13 mouse cellular contexts compared by ENCODE assay signal in genomic region chr6:13636582-13636989, GRCm38 (mm10). TPM values are rescaled to one million over a fixed set of nuclear protein-coding genes. Genes with fewer than 3 reads are reported as not detected.
A peak's percentile ranks its signal among the peaks of the same experiment; 100 is the strongest.
DNase-seq lines count a peak whose midpoint lies in the region; ATAC-seq and TF ChIP-seq lines count a peak whose summit lies in the region.
"Had no signal": no experiment of that assay in that cellular context is flagged by ENCODE, and none has a peak within 500 bp of the region (broad histone marks: within the 10 kb centered on the region; RNA-seq: fewer than 3 reads in every experiment).

No protein-coding gene starts in this region.

- H3K4me2 ChIP-seq in intestine, embryonic 14.5 days (ENCODE audit: low read length): no peak overlapping the region
- H3K4me2 ChIP-seq in hindbrain, embryonic 16.5 days (ENCODE audit: low read length): no peak overlapping the region
- H3K4me2 ChIP-seq: embryonic facial prominence, embryonic 15.5 days had no signal

- no peak overlapping the region for H3K9ac ChIP-seq in intestine, embryonic 14.5 days (ENCODE audit: low read length)
- no peak overlapping the region for H3K9ac ChIP-seq in hindbrain, embryonic 16.5 days (ENCODE audit: low read depth, low read length)
- H3K9ac ChIP-seq: embryonic facial prominence, embryonic 15.5 days had no signal

- ATAC-seq in intestine, embryonic 14.5 days (replicated peaks; ENCODE audit: low FRiP score, low TSS enrichment, low read depth): peak; percentile 74
- no peak for ATAC-seq in hindbrain, embryonic 16.5 days
- ATAC-seq in granulocyte monocyte progenitor cell, adult 5-6 weeks (replicated peaks; ENCODE audit: poor library complexity, severe bottlenecking): no peak
- ATAC-seq: CD4-positive, CD25-positive, alpha-beta regulatory T cell, adult 4 months had no signal

- no peak overlapping the region for H3K4me3 ChIP-seq in intestine, embryonic 14.5 days (ENCODE audit: low read depth, low read length)
- H3K4me3 ChIP-seq in hindbrain, embryonic 16.5 days (ENCODE audit: low read length): no peak overlapping the region
- no peak overlapping the region for H3K4me3 ChIP-seq in kidney, adult 2 months (ENCODE audit: insufficient read depth, low read depth, low read length)
- H3K4me3 ChIP-seq: embryonic facial prominence, embryonic 15.5 days; megakaryocyte, embryonic 14.5 days had no signal

- TF ChIP-seq POLR2A in kidney, adult 2 months (IDR thresholded peaks at IDR 0.05; ENCODE audit: low read depth, low read length): no peak

- TF ChIP-seq CTCF in kidney, adult 2 months (conservative IDR thresholded peaks at IDR 0.05; ENCODE audit: insufficient read depth, insufficient read length, low read depth, low read length): no peak

- 49% methylated on average over 3 of the region's 3 CpGs for WGBS in intestine, embryonic 14.5 days
- 85% methylated on average over 3 of the region's 3 CpGs for WGBS in hindbrain, embryonic 16.5 days
- WGBS in kidney, adult 2 months: 78% methylated on average over 3 of the region's 3 CpGs

- DNase-seq in gastrocnemius, adult 18-20 months (ENCODE audit: low spot score): peak; percentile 3
- DNase-seq in gastrocnemius, postnatal 10 days: no peak
- peak; percentile 55 for DNase-seq in urinary bladder, postnatal 14 days (ENCODE audit: low spot score)
- DNase-seq in urinary bladder, postnatal 10 days (ENCODE audit: low spot score): no peak
- DNase-seq in intestine, embryonic 14.5 days (ENCODE audit: low spot score): no peak
- DNase-seq in kidney, adult 2 months: no peak
- DNase-seq: adrenal gland, postnatal 25 days; layer of hippocampus, adult 9-11 months had no signal

- no peak overlapping the region for H3K27ac ChIP-seq in intestine, embryonic 14.5 days (ENCODE audit: low read depth)
- no peak overlapping the region for H3K27ac ChIP-seq in hindbrain, embryonic 16.5 days (ENCODE audit: low read depth, low read length)
- H3K27ac ChIP-seq in kidney, adult 2 months (ENCODE audit: insufficient read depth, low read depth, low read length): no peak overlapping the region
- H3K27ac ChIP-seq: embryonic facial prominence, embryonic 15.5 days had no signal

- no peaks in the 10 kb centered on the region; the same call in 1 of the 2 replicates for H3K4me1 ChIP-seq in intestine, embryonic 14.5 days (replicated peaks; ENCODE audit: control insufficient read depth, insufficient read depth, low read length)
- H3K4me1 ChIP-seq in hindbrain, embryonic 16.5 days (ENCODE audit: control insufficient read depth, insufficient read depth, low read depth, low read length): no peaks in the 10 kb centered on the region
- no peaks in the 10 kb centered on the region; the same call in 1 of the 2 replicates for H3K4me1 ChIP-seq in kidney, adult 2 months (ENCODE audit: control insufficient read depth, insufficient read depth, low read length)
- H3K4me1 ChIP-seq: embryonic facial prominence, embryonic 15.5 days had no signal

- peaks cover 14% of the 10 kb centered on the region for H3K36me3 ChIP-seq in intestine, embryonic 14.5 days (ENCODE audit: control insufficient read depth, insufficient read depth, low read length)
- H3K36me3 ChIP-seq in hindbrain, embryonic 16.5 days (ENCODE audit: control insufficient read depth, insufficient read depth, low read length): no peaks in the 10 kb centered on the region
- peaks cover 2% of the 10 kb centered on the region; the same call in 1 of the 2 replicates for H3K36me3 ChIP-seq in kidney, adult 2 months (ENCODE audit: control insufficient read depth, insufficient read depth, low read length)

- H3K9me3 ChIP-seq in intestine, embryonic 14.5 days (ENCODE audit: control insufficient read depth, low read length): no peaks in the 10 kb centered on the region
- H3K9me3 ChIP-seq in hindbrain, embryonic 16.5 days (ENCODE audit: control insufficient read depth, low read length): no peaks in the 10 kb centered on the region
- H3K9me3 ChIP-seq: embryonic facial prominence, embryonic 15.5 days; megakaryocyte, embryonic 14.5 days had no signal

- H3K27me3 ChIP-seq in intestine, embryonic 14.5 days (replicated peaks; ENCODE audit: control insufficient read depth, insufficient read depth, low read length): no peaks in the 10 kb centered on the region
- H3K27me3 ChIP-seq in hindbrain, embryonic 16.5 days (replicated peaks; ENCODE audit: control insufficient read depth, insufficient read depth, low read length): no peaks in the 10 kb centered on the region
- H3K27me3 ChIP-seq in kidney, adult 2 months (replicated peaks; ENCODE audit: control insufficient read depth, insufficient read depth, low read length): no peaks in the 10 kb centered on the region
- H3K27me3 ChIP-seq: embryonic facial prominence, embryonic 15.5 days; megakaryocyte, embryonic 14.5 days had no signal

RNA-seq across cellular contexts. Expression of gene Tmem168, which starts 28.7 kb away (rescaled TPM):
- total RNA-seq in gastrocnemius, adult 18-20 months (2021): 1 to 10 TPM; 7.3 to 8.7 TPM
- total RNA-seq in gastrocnemius, postnatal 10 days (2021): 10 to 100 TPM; 12.1 to 14.5 TPM
- polyA plus RNA-seq in intestine, embryonic 14.5 days (2014; fragmentation: Nextera tagmentation; extraction: Ambion mirVana): 36.9 and 40.5 TPM in 2 replicates
- 19.4 and 22.7 TPM in 2 replicates for polyA plus RNA-seq in hindbrain, embryonic 16.5 days (2015; fragmentation: Nextera tagmentation; extraction: Ambion mirVana)
- 14.9 and 16.1 TPM in 2 replicates for total RNA-seq in granulocyte monocyte progenitor cell, adult 5-6 weeks (2014; fragmentation: Nextera tagmentation)
- 32.0 and 33.4 TPM in 2 replicates for total RNA-seq in granulocyte monocyte progenitor cell, adult 5-6 weeks (2017)
- polyA plus RNA-seq in kidney, adult 2 months (2012; rRNA removed): 11.9 and 13.6 TPM in 2 replicates

RNA-seq across cellular contexts. Expression of gene Bmt2, which starts 41.2 kb away (rescaled TPM):
- 10 to 100 TPM in 1 of 2 experiments, 1 to 10 TPM in 1; 9.5 to 10.2 TPM for total RNA-seq in gastrocnemius, adult 18-20 months (2021)
- 1 to 10 TPM; 8.0 to 8.9 TPM for total RNA-seq in gastrocnemius, postnatal 10 days (2021)
- 18.2 and 19.6 TPM in 2 replicates for polyA plus RNA-seq in intestine, embryonic 14.5 days (2014; fragmentation: Nextera tagmentation; extraction: Ambion mirVana)
- 15.0 and 18.4 TPM in 2 replicates for polyA plus RNA-seq in hindbrain, embryonic 16.5 days (2015; fragmentation: Nextera tagmentation; extraction: Ambion mirVana)
- total RNA-seq in granulocyte monocyte progenitor cell, adult 5-6 weeks (2014; fragmentation: Nextera tagmentation): 8.2 and 11.1 TPM in 2 replicates
- total RNA-seq in granulocyte monocyte progenitor cell, adult 5-6 weeks (2017): 5.3 and 12.2 TPM in 2 replicates
- polyA plus RNA-seq in kidney, adult 2 months (2012; rRNA removed): 2.8 and 3.5 TPM in 2 replicates

Comparison
In these comparisons a context has a peak if more than half of its experiments do, and no peak if none do; other contexts are left out.
1. DNase-seq: peak in gastrocnemius, adult 18-20 months (single experiment) and urinary bladder, postnatal 14 days (single experiment); none in gastrocnemius, postnatal 10 days (single experiment), urinary bladder, postnatal 10 days (single experiment), intestine, embryonic 14.5 days (single experiment) and kidney, adult 2 months (single experiment).